Mouse (Mus musculus) cerebellum, adult 2 months (tissue): Measurements from ENCODE around the gene Tstd1. TPM values are rescaled to one million over a fixed set of nuclear protein-coding genes. Genes with fewer than 3 reads are reported as not detected.

Source experiments
- DNase-seq, 2 experiments: peaks; one replicate each; pipeline ENCODE4 v3.0.0; 2021
- H3K27ac ChIP-seq: fragments of 200-500 bp; 2 replicates; pipeline ENCODE4 v1.5.1; 2012; ENCODE audit warnings: low read length, control low read depth, inconsistent platforms; ENCODE audit not compliant: insufficient read depth
- H3K27me3 ChIP-seq: fragments of 200-500 bp; 2 replicates; pipeline ENCODE4 v1.6.1; 2012; ENCODE audit warnings: inconsistent platforms, mild to moderate bottlenecking, low read length, moderate library complexity; ENCODE audit not compliant: control insufficient read depth, insufficient read depth
- H3K4me1 ChIP-seq: fragments of 200-500 bp; 2 replicates; pipeline ENCODE4 v1.6.1; 2011; ENCODE audit warnings: low read length; ENCODE audit not compliant: control insufficient read depth, insufficient read depth
- H3K4me3 ChIP-seq: fragments of 200-500 bp; replicated peaks from 2 replicates; pipeline ENCODE3; 2011; ENCODE audit warnings: mild to moderate bottlenecking, low read depth, low read length, control low read depth; ENCODE audit not compliant: insufficient read depth
- CTCF ChIP-seq: fragments of 200-500 bp; IDR thresholded peaks from 2 replicates; pipeline ENCODE4 v1.5.1; 2011; ENCODE audit warnings: low read depth, mild to moderate bottlenecking, control low read depth, low read length, moderate library complexity, borderline replicate concordance; ENCODE audit not compliant: insufficient read depth
- POLR2A ChIP-seq: fragments of 200-500 bp; IDR thresholded peaks from 2 replicates; pipeline ENCODE4 v1.6.1; 2011; ENCODE audit warnings: low read length, control low read depth, borderline replicate concordance; ENCODE audit not compliant: insufficient read depth
- whole genome bisulfite sequencing: fragments of 180-500 bp; shearing (Covaris S2); methylation state at CpG from one replicate; pipeline ENCODE4 v1.1.7; 2018; 5-methylcytosine and 5-hydroxymethylcytosine counted together
- polyA plus RNA-seq: library from polyadenylated mRNA; depleted of rRNA; stranded (reverse); fragments of >200 nt; gene quantifications from 2 replicates; pipeline ENCODE4 v1.2.3, GENCODE M21; 2012

Tstd1 gene
- polyA plus RNA-seq, 1 experiment = 2.2 TPM

DNA sequence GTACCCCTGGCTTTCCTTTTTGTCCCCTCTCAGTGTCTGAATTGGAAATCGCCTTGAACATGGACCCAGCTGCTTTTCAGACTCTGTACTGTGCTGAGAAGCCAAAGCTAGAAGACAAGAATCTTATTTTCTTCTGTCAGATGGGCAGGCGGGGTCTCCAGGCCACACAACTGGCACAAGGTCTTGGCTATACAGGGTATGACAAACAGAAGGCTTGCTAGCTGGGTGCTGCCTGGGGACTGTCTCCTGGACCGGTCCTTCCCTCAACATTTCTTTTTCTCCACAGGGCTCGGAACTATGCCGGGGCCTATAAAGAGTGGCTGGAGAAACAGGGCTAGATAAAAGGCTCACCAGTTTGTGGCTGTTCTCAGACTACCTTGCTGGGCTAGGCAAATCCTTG lies 1.2 kb downstream of the Tstd1 start:
- DNase-seq = no peak
- 58% methylated on average over 5 of the region's 5 CpGs for WGBS
- H3K27ac ChIP-seq = no peak overlapping the region

DNA sequence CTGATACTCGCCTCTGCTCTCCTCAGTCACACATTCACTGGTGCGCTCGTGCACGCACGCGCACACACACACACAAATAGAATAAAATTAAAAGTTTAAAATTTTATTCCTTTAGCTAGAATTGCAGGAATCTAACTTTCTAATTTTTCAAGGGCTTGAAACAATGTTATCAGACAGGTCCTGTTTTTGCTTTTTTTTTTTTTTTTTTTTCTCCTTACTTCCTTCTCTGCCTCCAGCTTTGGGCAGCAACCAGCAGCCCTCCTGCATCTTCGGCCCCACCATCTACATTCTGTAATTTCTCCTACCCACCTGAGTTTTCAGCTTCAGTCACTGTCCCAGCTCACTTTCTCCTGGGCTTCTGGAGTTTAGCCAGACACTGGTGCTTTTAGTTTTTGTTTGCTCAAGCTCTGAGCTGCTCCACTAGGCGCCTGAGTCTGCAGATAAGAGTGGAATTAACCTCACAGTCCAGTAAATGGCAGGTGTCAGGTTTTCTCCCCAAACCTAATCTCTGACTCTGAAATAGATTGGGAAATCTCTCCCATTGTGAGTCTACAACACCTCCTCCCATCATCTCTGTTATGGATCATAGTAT lies 3.9 kb downstream of the Tstd1 start:
- 83% methylated on average over 8 of the region's 8 CpGs for WGBS
- H3K27me3 ChIP-seq = no peaks in the 10 kb centered on the region
- DNase-seq = no peak
- H3K4me3 ChIP-seq = no peak overlapping the region
- H3K4me1 ChIP-seq = no peaks in the 10 kb centered on the region
- TF ChIP-seq POLR2A (no peak), CTCF (no peak)
- no peak overlapping the region for H3K27ac ChIP-seq

More for the DNA sequence above, 1.2 kb downstream of the Tstd1 start:
- no peak overlapping the region for H3K4me3 ChIP-seq
- no peaks in the 10 kb centered on the region for H3K27me3 ChIP-seq
- no peaks in the 10 kb centered on the region for H3K4me1 ChIP-seq
- no peak for TF ChIP-seq POLR2A
- no peak for TF ChIP-seq CTCF

DNA sequence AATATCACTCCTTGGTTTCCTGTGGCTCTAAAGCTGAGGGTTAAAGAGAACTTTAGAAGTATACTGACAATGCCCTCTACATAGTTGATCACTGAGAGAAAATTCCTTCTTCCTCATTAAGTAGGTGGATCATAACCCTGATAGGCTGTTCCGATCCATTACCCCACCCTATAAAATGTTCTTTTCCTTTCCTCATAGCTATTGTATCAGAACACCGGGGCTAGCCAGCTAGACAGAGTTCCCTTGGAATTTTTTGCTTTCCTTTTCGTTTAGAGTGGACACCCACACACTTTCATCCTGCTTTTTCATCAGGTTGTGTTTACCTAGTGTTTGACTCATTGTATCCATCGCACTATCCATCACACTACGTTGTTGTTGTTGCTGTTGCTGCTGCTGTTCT lies 6.0 kb downstream of the Tstd1 start:
- DNase-seq = no peak
- Histone ChIP-seq H3K27me3 (no peaks in the 10 kb centered on the region), H3K4me3 (no peak overlapping the region), H3K27ac (no peak overlapping the region), H3K4me1 (no peaks in the 10 kb centered on the region)
- 80% methylated on average over 5 of the region's 5 CpGs for WGBS
- TF ChIP-seq POLR2A (no peak), CTCF (no peak)

DNA sequence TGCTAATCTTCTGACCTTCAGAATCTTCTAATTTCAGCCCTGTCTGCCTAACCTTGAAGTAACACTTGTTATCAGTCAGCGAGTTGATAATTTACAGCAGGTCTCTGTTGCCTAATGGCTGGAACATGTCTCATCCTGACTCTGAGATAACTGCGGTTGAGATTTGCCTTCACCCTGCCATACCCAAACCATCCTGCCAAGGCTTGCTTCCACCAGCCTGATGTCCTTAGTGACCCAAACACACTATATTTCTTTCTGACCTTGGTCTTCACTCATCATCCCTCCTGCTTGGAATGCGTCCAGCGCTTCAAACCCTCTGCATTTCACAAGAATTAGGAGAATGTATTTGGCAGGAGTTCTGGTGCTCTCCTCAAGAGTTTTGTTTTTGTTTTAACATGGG lies 6.5 kb downstream of the Tstd1 start:
- 77% methylated on average over 4 of the region's 4 CpGs for WGBS
- no peaks in the 10 kb centered on the region for H3K4me1 ChIP-seq
- no peak overlapping the region for H3K4me3 ChIP-seq
- no peak overlapping the region for H3K27ac ChIP-seq
- no peak for TF ChIP-seq POLR2A
- no peak for TF ChIP-seq CTCF
- DNase-seq = no peak
- H3K27me3 ChIP-seq = no peaks in the 10 kb centered on the region

DNA sequence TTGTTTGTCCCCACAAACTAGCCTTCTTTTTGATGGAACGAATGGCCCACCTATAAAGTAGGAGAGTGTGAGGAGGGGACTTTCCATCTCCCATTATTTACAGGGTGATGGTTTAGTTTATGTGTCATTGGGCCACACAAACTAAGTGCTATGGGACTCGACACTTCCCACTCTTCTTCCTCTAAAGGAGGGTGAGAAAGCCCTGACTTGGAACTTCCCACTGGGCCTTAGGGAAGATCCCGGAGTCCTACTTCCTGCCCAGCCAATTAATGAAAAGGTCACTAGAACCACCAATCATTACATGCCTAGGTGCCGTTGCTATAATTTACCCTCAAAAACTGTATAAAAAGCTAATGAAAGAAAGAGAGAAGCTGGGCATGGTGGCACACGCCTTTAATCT lies 13.5 kb downstream of the Tstd1 start:
- TF ChIP-seq CTCF = no peak
- TF ChIP-seq POLR2A = no peak
- no peak overlapping the region for H3K4me3 ChIP-seq
- H3K4me1 ChIP-seq = no peaks in the 10 kb centered on the region
- WGBS = 84% methylated on average over 5 of the region's 5 CpGs
- no peak overlapping the region for H3K27ac ChIP-seq
- H3K27me3 ChIP-seq = no peaks in the 10 kb centered on the region
- no peak for DNase-seq

DNA sequence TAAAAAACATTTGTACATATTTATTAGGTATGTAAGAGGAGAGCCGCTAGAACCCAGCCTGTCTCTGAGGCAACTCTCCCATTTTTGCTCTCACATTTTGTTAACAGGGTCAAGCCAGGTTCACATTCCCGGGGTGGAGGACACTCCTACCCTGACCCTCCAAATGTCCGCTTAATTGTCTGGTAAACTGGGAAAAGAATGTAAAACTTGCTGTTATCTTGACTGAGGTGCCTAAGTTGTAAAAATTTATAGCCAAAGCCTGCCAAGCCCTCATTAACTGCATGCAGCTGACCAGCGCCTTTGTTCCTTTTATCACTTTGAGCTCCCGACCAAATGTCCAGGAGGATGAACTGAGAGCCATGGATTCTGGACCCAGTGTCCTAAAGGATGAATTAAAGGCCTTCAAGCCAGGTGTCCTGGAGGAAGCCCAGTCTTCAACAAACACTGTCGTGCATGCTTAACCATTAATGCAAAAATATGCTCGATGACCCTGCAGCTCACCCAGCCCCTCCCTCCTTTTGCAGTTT lies 16.7 kb downstream of the Tstd1 start:
- Histone ChIP-seq H3K4me3 (no peak overlapping the region), H3K4me1 (no peaks in the 10 kb centered on the region), H3K27me3 (no peaks in the 10 kb centered on the region), H3K27ac (no peak overlapping the region)
- WGBS = 73% methylated on average over 7 of the region's 7 CpGs
- DNase-seq = no peak
- no peak for TF ChIP-seq CTCF
- TF ChIP-seq POLR2A = no peak

DNA sequence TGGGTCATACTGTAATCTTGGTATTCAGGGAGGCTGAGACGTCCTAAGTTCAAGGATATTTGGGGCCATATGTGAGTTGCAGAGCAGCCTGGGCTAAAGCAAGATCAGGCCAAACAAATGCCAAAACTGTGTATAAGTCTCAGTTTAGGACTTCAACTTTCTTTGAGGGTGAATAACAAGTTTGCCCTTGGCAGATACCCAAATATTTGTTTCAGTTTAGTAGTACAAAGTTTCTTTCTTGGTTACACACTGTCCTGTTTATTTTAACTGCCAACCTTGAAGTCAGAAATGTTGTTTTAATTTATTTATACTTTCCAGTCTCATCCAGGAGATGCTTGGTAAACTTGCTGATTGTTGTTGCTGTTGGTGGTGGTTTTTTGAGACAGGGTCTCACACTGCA lies 17.3 kb downstream of the Tstd1 start:
- no peak for DNase-seq
- Histone ChIP-seq H3K27ac (no peak overlapping the region), H3K4me1 (no peaks in the 10 kb centered on the region), H3K27me3 (no peaks in the 10 kb centered on the region), H3K4me3 (no peak overlapping the region)
- TF ChIP-seq CTCF (no peak), POLR2A (no peak)
- 82% methylated on average over 1 of the region's 1 CpGs for WGBS

DNA sequence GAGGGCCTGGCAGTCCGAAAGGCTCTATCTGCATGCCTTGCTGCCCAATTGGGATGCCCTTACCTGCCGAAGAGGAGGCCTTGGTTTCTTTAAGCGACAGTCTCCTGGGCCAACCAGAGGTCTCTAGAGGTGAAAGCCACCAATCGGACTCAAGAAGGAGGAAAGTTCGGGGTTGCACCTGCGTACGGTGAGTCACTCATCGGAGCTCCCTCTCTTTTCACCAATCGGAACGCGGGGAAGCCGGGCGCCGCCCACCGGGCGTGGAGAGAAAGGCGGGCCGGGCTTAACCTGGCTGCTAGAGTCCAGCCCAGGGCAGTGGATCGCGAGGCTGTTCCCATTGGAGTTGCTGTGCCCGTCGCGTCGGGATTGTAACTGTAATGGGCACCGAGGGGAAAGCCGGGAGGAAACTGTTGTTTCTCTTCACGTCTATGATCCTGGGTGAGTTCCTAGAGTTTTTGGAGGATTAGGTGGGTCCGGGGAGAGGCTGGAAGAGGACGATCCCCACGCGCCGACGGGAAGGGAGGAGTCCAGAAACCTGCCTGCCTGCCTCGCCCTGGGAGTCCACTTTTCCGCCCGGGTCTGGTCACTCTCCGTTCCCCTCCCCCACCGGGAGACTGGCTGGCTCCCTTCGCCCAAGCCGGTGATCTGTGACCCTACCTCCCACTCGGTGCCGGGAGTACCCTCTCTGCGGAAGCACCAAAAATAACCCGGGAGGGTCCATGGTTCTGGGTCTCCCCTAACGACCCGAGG lies 18.8 kb downstream of the Tstd1 start, which contains the start of gene F11r:
Gene F11r (plus strand): TSS at position 272 of the 750 bp plus-strand sequence.
- TF ChIP-seq POLR2A (peak; percentile 50; the same call in 1 of the 2 replicates), CTCF (no peak)
- 2% methylated on average over 46 of the region's 46 CpGs for WGBS
- Histone ChIP-seq H3K27ac (no peak within 1 kb of the TSS), H3K4me1 (no peaks in the 10 kb centered on the region), H3K27me3 (no peaks in the 10 kb centered on the region), H3K4me3 (peak within 1 kb of the TSS; percentile 79)
- DNase-seq = peak; percentile 86 to 89
